Mouse (Mus musculus) urinary bladder, postnatal 14 days (tissue): ENCODE measurements around the gene Slc17a6.

ENCODE experiments used
- DNase-seq: peaks from one replicate; pipeline ENCODE4 v3.0.0; 2021; ENCODE audit warnings: low spot score

Slc17a6 gene

GRCm38 (mm10) chr7:51621694-51622145, at the start of gene Slc17a6:
TSS of gene Slc17a6 (plus strand) at chr7:51622006.
- peak; percentile 43 for DNase-seq

- DNase-seq = no peak
These were observed 21.8 kb upstream of the Slc17a6 start for GRCm38 (mm10) chr7:51600021-51600420.

GRCm38 (mm10) chr7:51603741-51604140, 18.1 kb upstream of the Slc17a6 start:
- DNase-seq = no peak

GRCm38 (mm10) chr7:51614404-51614803, 7.4 kb upstream of the Slc17a6 start:
- DNase-seq = no peak

- DNase-seq = no peak
These were observed 3.9 kb upstream of the Slc17a6 start for GRCm38 (mm10) chr7:51617941-51618340.

GRCm38 (mm10) chr7:51618412-51618811, 3.4 kb upstream of the Slc17a6 start:
- no peak for DNase-seq

DNA sequence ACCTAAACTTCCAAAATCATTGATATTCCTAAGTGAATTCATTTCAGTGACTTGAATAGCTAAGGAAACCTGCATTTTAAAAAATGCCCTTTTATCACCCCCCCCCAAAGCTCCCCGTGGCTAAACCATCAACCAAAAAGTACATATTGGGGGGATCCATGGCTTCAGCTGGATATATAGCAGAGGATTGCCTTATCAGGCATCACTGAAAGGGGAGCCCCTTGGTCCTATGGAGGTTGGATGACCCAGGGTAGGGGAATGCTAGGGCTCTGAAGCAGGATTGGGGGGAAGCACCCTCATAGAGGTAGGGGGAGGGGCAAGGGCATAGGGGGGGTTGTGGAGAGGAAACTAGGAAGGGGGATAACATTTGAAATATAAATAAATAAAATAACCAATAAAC, 1.8 kb upstream of the Slc17a6 start:
- DNase-seq = no peak

DNA sequence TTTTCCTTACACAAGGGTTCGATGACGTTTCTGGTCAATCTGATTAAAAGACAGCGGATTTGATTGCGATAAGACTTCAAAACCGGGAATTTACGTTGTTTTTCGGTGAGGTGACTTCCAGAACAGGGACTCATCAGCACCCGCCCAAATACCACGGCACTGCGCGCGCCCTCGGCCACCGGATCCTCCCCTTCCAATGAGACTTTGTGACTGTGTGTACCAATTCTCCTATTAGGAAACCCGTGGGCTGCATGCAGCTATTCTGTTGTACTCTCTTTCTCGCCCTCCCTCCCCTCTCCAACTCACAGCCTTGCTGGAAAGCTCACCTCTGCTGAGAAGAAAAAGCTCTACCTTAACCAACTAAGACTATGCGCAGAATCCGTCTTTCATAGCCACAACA, 390 bp downstream of the Slc17a6 start:
- no peak for DNase-seq

DNA sequence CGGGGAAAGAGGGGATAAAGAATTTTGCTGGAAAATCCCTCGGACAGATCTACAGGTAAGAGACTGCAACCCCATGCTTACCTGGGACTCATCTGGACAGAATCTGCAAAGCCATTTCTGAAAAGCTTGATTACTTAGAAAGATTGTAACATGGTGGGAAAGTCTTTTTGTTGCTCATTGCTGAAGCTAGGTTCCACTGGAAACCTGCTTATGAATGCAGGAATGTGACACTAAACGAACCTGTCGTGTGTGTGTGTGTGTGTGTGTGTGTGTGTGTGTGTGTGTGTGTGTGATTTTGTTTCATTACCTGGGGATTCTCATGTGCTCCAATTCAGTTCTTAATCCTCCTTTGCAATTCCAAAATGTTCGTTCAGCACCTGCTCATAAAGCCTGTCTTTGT, 860 bp downstream of the Slc17a6 start:
- DNase-seq = no peak

- DNase-seq = no peak
These were observed 2.6 kb downstream of the Slc17a6 start for GRCm38 (mm10) chr7:51624336-51624897.

DNA sequence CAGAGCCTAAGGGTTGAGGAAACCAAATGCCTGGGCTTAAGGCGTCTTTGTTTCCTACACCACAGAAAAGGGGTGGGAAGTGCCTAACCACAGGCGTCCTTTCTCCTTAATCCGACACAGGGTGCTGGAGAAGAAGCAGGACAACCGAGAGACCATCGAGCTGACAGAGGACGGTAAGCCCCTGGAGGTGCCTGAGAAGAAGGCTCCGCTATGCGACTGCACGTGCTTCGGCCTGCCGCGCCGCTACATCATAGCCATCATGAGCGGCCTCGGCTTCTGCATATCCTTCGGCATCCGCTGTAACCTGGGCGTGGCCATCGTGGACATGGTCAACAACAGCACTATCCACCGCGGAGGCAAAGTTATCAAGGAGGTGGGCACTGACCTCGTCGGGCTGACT, 3.4 kb downstream of the Slc17a6 start:
- no peak for DNase-seq

DNA sequence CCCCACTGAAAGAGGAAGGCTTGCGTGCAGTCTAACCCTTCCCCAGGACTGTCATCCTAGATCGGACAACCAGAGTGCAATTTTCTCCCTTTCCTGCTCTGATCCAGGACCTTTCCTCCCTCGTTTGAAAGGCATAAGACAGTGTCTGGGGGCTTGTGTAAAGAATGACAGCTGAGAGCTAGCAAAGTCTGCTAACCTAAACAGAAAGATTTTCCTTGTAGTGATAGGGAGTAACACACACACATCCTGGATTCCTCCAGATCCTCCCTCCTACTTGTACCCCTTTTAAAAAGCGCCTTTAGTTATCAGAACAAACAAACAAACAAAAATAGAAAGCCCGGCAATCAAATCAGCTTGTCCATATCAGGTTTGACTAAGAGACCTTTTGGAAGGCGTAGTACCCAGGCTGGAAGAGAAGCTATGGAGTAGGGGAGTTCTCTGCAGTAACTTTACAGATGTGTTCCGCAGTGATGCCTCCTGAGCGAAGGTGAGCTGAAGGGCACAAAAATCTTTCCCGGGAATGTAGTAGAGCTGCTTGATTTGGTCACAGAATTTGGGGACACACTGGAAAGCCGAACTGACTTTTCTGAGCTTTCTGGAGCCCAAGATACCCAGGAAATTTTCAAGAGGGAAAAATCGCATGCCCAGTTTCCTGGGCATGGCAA, 3.9 kb downstream of the Slc17a6 start:
- no peak for DNase-seq

GRCm38 (mm10) chr7:51626451-51627000, 4.7 kb downstream of the Slc17a6 start:
- no peak for DNase-seq

DNA sequence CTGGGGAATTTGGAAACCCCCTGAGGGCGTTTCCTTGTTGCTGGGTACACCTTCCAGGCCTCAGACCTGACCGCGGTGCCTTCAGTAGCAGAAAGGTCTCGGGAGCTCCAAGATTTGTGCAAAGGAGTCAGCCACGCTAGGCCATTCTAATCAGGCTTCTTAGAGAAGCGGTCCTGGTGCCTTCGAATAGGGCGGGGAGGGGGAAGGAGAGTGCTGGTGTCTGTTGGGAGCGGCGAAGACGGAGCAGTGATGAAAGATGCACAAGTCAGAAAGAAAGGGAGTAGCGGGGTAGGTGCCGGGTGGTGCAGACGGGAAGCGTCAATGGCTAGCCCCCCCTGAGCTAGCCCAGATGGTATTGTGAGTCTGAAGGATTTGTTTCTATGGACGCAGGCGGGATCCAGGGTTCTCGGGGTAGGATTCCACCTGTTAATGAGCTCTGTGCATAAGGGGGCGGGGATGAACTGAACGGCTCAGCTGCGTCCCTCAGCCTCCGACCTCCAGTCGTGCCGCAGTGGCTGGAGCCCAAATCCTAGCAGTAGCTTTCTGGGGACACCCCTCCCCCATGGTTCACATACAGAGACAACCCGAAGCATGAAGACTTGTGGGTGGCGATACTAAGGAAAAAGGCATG, 5.3 kb downstream of the Slc17a6 start:
- DNase-seq = no peak

DNA sequence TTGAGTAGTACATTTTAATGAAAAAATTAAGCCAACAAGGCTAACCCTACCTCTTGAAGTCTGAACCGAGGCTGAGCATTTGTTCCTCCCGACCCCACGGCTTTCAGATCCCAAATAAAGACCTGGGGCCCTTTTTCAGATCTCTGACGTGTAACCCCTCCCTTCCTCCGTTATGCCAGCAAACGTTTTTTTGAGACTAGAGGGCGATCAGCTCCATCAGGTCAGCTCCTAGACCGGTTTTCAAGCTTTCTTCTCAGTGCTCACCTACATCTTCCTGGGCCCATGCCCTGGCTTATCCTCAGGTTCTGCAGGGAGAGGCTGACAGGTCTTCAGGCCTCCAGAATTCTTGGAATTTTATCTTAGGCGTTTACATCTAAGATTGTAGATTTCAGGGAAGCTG, 5.9 kb downstream of the Slc17a6 start:
- DNase-seq = no peak

GRCm38 (mm10) chr7:51628349-51628748, 6.5 kb downstream of the Slc17a6 start:
- DNase-seq = no peak

DNA sequence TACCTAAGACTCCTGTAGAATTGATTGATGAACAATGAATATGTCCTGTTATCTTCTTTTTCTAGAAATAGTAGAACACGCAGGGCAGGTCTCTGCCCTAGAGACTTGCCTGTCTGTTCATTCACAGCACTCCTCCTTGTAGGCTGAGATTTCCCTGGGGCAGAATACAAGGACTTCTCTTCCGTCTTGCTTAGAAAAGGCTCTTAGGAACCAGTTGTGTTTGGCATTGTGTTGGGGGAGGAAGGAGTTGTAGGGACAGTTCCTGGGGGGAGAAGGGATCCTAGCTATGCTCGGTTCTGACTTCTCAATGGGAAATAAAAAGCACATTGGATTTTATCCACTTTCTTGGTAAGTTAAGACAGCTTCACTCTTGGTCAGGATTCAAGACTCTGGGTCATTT, 7.4 kb downstream of the Slc17a6 start:
- no peak for DNase-seq

DNA sequence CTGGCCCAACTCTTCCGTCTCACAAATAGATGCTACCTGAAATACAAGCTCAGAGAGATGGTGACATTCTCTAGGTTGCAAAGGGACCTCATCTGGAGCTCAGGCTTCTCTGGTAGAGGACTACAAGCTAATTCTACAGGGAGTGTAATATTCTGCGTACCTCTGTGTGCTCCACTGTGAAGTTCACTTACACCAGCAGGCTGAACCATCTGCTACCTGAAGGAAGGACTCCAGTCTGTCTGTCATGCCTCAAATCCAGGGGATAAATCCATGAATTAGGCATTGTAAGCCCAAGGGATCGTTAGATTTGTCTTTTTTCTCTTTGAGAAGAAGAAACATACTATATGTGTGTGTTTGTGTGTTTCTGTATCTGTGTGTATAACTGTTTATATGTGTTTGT, 9.4 kb downstream of the Slc17a6 start:
- no peak for DNase-seq

DNA sequence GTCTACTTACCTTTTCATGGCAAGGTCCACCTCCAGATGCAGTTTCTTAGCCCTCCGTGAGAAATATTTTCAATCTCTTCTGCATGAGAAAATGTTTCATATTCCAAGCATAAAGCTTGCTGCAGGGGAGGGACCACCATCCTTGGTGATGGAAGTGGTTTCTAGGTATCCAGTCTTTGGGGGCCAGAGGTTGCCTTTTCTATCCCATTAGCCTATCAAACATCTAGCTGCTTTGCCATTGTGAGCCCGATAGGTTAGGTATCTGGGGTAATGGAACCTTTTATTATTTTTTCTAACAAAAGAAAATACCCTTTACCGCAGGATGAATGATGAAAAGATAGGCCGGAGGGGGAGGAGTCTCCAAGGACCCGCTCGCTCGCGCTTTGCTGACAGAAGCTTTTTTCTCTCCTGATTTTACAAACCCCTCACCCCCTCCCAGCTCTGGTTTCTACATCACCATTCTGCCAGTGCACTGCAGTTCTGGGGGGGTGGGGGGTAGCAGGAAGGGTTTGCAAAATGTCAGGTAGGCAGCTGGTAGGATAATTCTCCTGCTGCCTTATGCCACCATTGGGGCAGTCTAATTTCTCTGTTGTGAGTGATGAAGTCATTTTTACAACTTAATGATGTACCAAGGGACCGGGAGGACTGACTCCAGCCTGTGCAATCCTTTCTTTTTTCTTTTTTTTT, 10.9 kb downstream of the Slc17a6 start:
- DNase-seq = no peak

DNA sequence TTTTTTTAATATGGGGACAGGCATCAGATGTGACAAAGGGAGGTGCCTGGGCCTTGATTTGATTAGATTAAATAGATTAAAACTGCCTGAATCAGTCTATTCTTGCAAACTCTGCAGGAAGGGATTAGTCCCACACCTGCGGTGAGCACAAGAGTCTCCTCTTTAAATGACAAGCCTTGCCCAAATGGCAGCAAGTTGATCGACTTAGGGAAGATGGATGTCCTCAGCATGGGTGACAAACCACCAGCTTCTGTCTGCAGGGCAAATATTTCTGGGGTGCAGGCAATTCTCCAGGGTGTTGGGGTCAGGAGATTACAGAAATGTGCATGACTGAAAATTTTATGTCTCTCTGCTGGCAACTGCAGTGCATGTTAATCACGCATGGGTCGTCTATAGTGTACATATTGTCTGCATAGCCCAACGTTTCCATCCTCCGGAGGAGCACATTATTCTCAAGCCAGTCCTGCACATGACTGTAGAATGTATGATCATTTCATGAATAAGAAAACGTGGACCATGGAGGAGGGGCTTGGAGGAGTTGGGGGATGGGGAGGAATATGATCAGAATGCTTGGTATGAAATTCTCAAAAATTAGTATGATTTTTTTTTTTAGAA, 11.5 kb downstream of the Slc17a6 start:
- no peak for DNase-seq

GRCm38 (mm10) chr7:51657152-51657551, 35.3 kb downstream of the Slc17a6 start:
- DNase-seq = no peak

DNA sequence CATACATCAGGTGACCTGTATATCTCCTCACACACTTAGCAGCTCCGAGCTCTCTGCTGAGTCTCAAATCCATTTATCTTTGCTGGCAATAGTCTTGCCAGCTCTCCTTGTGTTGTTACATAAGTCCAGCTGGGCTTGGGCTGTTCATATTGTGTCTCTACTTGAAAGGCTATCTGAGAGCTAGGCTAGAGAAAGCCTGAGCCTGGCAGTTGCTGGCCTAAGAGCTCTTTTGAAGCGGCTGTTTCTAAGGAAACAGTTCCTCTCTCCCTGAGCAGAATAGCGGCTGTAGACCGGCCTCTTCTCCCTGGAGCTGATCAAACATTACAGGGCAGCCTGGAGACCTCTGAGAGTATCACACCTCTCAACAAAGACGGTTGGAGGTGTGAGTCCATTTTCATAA, 40.6 kb downstream of the Slc17a6 start:
- no peak for DNase-seq
